ENCODE assay signal across 9 mouse cellular contexts in genomic region chr11:94677607-94678145, GRCm38 (mm10). TPM values are rescaled to one million over a fixed set of nuclear protein-coding genes. Genes with fewer than 3 reads are reported as not detected.
DNase-seq lines count a peak whose midpoint lies in the region; ATAC-seq and TF ChIP-seq lines count a peak whose summit lies in the region.
"Had no signal": no experiment of that assay in that cellular context is flagged by ENCODE, and none has a peak within 500 bp of the region (broad histone marks: within the 10 kb centered on the region; RNA-seq: fewer than 3 reads in every experiment).

No protein-coding gene starts in this region.

- no peak for TF ChIP-seq CTCF in left cerebral cortex, adult 2 months (IDR thresholded peaks at IDR 0.05)
- no peak for TF ChIP-seq CTCF in intestine, postnatal 0 days (IDR thresholded peaks at IDR 0.05; ENCODE audit: low read depth)

- no peak for ATAC-seq in embryonic facial prominence, embryonic 13.5 days (ENCODE audit: insufficient number of reproducible peaks, insufficient read depth, low FRiP score, low TSS enrichment, low read depth)
- no peak for ATAC-seq in intestine, postnatal 0 days
- no peak; the same call in 1 of the 2 replicates for ATAC-seq in neural tube, embryonic 13.5 days (ENCODE audit: low read depth)

- H3K9ac ChIP-seq in embryonic facial prominence, embryonic 13.5 days = peak overlapping the region; percentile 98
- H3K9ac ChIP-seq in intestine, postnatal 0 days (ENCODE audit: low read depth, low read length) = peak overlapping the region; percentile 95
- H3K9ac ChIP-seq in neural tube, embryonic 13.5 days = peak overlapping the region; percentile 95

- H3K4me3 ChIP-seq in left cerebral cortex, adult 2 months = peak overlapping the region; percentile 83
- peak overlapping the region; percentile 97 for H3K4me3 ChIP-seq in embryonic facial prominence, embryonic 13.5 days
- peak overlapping the region; percentile 98 for H3K4me3 ChIP-seq in intestine, postnatal 0 days (ENCODE audit: low read depth, low read length)
- peak overlapping the region; percentile 88 for H3K4me3 ChIP-seq in neural tube, embryonic 13.5 days

- no peak overlapping the region; the same call in 1 of the 2 replicates for H3K27ac ChIP-seq in left cerebral cortex, adult 2 months
- peak overlapping the region; percentile 91 for H3K27ac ChIP-seq in embryonic facial prominence, embryonic 13.5 days
- H3K27ac ChIP-seq in intestine, postnatal 0 days (ENCODE audit: low read depth, low read length) = no peak overlapping the region
- H3K27ac ChIP-seq in neural tube, embryonic 13.5 days (replicated peaks) = peak overlapping the region; percentile 94

- H3K36me3 ChIP-seq in embryonic facial prominence, embryonic 13.5 days = peaks cover 4% of the 10 kb centered on the region; the same call in 1 of the 2 replicates
- H3K36me3 ChIP-seq in intestine, postnatal 0 days (ENCODE audit: control insufficient read depth, insufficient read depth) = no peaks in the 10 kb centered on the region
- H3K36me3 ChIP-seq in neural tube, embryonic 13.5 days = no peaks in the 10 kb centered on the region

- H3K4me2 ChIP-seq in embryonic facial prominence, embryonic 13.5 days = peak overlapping the region; percentile 82
- H3K4me2 ChIP-seq in intestine, postnatal 0 days (replicated peaks; ENCODE audit: low read depth) = peak overlapping the region; percentile 89
- peak overlapping the region; percentile 82 for H3K4me2 ChIP-seq in neural tube, embryonic 13.5 days

- H3K4me1 ChIP-seq in embryonic facial prominence, embryonic 13.5 days = peaks cover 37% of the 10 kb centered on the region
- H3K4me1 ChIP-seq in intestine, postnatal 0 days (replicated peaks; ENCODE audit: control insufficient read depth, insufficient read depth, low read length) = no peaks in the 10 kb centered on the region; the same call in 1 of the 2 replicates
- peaks cover 36% of the 10 kb centered on the region for H3K4me1 ChIP-seq in neural tube, embryonic 13.5 days (replicated peaks)

- intact Hi-C loops in left cerebral cortex, adult 2 months (cut with DNase I) = no loop called here
- intact Hi-C loops in left cerebral cortex, postnatal 36 days (cut with DNase I) = no loop called here

- H3K27me3 ChIP-seq in embryonic facial prominence, embryonic 13.5 days = no peaks in the 10 kb centered on the region
- H3K27me3 ChIP-seq in intestine, postnatal 0 days (replicated peaks; ENCODE audit: control insufficient read depth, insufficient read depth, low read length) = no peaks in the 10 kb centered on the region
- no peaks in the 10 kb centered on the region for H3K27me3 ChIP-seq in neural tube, embryonic 13.5 days

- DNase-seq in left cerebral cortex, adult 2 months (ENCODE audit: extremely low spot score in 1 of 2, low spot score in 2 of 2) = no peak
- DNase-seq in left cerebral cortex, adult 18-20 months (ENCODE audit: low spot score in 2 of 2) = no peak
- DNase-seq in thymus, postnatal 25 days = no peak
- DNase-seq in spleen, postnatal 4 days (ENCODE audit: low spot score in 2 of 2) = no peak
- DNase-seq in left cerebral cortex, postnatal 36 days (ENCODE audit: low spot score in 2 of 2) = no peak

- WGBS in embryonic facial prominence, embryonic 13.5 days = 25% methylated on average over 15 of the region's 15 CpGs
- WGBS in intestine, postnatal 0 days = 33% methylated on average over 15 of the region's 15 CpGs
- 32% methylated on average over 15 of the region's 15 CpGs for WGBS in neural tube, embryonic 13.5 days

- no peaks in the 10 kb centered on the region for H3K9me3 ChIP-seq in embryonic facial prominence, embryonic 13.5 days
- H3K9me3 ChIP-seq in intestine, postnatal 0 days (ENCODE audit: control insufficient read depth) = no peaks in the 10 kb centered on the region
- H3K9me3 ChIP-seq in neural tube, embryonic 13.5 days = no peaks in the 10 kb centered on the region; the same call in 1 of the 2 replicates

RNA-seq across cellular contexts. Expression of gene Xylt2, which starts 0.4 kb away (rescaled TPM):
- 10 to 100 TPM; 25.4 to 26.0 TPM for total RNA-seq in left cerebral cortex, adult 2 months (2021)
- total RNA-seq in left cerebral cortex, adult 18-20 months (2021) = 10 to 100 TPM; 20.7 to 22.6 TPM
- 24.5 and 25.5 TPM in 2 replicates for polyA plus RNA-seq in embryonic facial prominence, embryonic 13.5 days (2015; fragmentation: Nextera tagmentation; extraction: Ambion mirVana)
- polyA plus RNA-seq in intestine, postnatal 0 days (2015; fragmentation: Nextera tagmentation; extraction: Ambion mirVana) = 8.0 and 8.2 TPM in 2 replicates
- 16.0 and 16.1 TPM in 2 replicates for polyA plus RNA-seq in neural tube, embryonic 13.5 days (2015; fragmentation: Nextera tagmentation; extraction: Ambion mirVana)
- total RNA-seq in left cerebral cortex, postnatal 36 days (2021) = 10 to 100 TPM; 24.5 to 26.0 TPM

RNA-seq across cellular contexts. Expression of gene Eme1, which starts 23.9 kb away (rescaled TPM):
- not detected for total RNA-seq in left cerebral cortex, adult 2 months (2021)
- total RNA-seq in left cerebral cortex, adult 18-20 months (2021) = not detected
- 23.5 and 26.4 TPM in 2 replicates for polyA plus RNA-seq in embryonic facial prominence, embryonic 13.5 days (2015; fragmentation: Nextera tagmentation; extraction: Ambion mirVana)
- 3.7 and 4.2 TPM in 2 replicates for polyA plus RNA-seq in intestine, postnatal 0 days (2015; fragmentation: Nextera tagmentation; extraction: Ambion mirVana)
- polyA plus RNA-seq in neural tube, embryonic 13.5 days (2015; fragmentation: Nextera tagmentation; extraction: Ambion mirVana) = 5.0 and 5.2 TPM in 2 replicates
- not detected for total RNA-seq in left cerebral cortex, postnatal 36 days (2021)
- total RNA-seq: monocyte, adult 5-6 weeks had no signal

RNA-seq across cellular contexts. Expression of gene Mrpl27, which starts 24.1 kb away (rescaled TPM):
- 10 to 100 TPM; 63.7 to 66.4 TPM for total RNA-seq in left cerebral cortex, adult 2 months (2021)
- 10 to 100 TPM; 70.9 to 73.3 TPM for total RNA-seq in left cerebral cortex, adult 18-20 months (2021)
- polyA plus RNA-seq in embryonic facial prominence, embryonic 13.5 days (2015; fragmentation: Nextera tagmentation; extraction: Ambion mirVana) = 144 and 153 TPM in 2 replicates
- polyA plus RNA-seq in intestine, postnatal 0 days (2015; fragmentation: Nextera tagmentation; extraction: Ambion mirVana) = 148 and 158 TPM in 2 replicates
- 144 and 147 TPM in 2 replicates for polyA plus RNA-seq in neural tube, embryonic 13.5 days (2015; fragmentation: Nextera tagmentation; extraction: Ambion mirVana)
- 10 to 100 TPM; 66.0 to 68.6 TPM for total RNA-seq in left cerebral cortex, postnatal 36 days (2021)

RNA-seq across cellular contexts. Expression of gene Gm11541, which starts 26.6 kb away (rescaled TPM):
- total RNA-seq in left cerebral cortex, adult 2 months (2021) = not detected
- total RNA-seq in left cerebral cortex, adult 18-20 months (2021) = not detected
- polyA plus RNA-seq in embryonic facial prominence, embryonic 13.5 days (2015; fragmentation: Nextera tagmentation; extraction: Ambion mirVana) = 1.2 and 1.4 TPM in 2 replicates
- polyA plus RNA-seq in intestine, postnatal 0 days (2015; fragmentation: Nextera tagmentation; extraction: Ambion mirVana) = 0.07 TPM in 1 of 2 replicates, not detected in the other
- 0.23 and 0.29 TPM in 2 replicates for polyA plus RNA-seq in neural tube, embryonic 13.5 days (2015; fragmentation: Nextera tagmentation; extraction: Ambion mirVana)
- not detected for total RNA-seq in left cerebral cortex, postnatal 36 days (2021)
- total RNA-seq: monocyte, adult 5-6 weeks had no signal

RNA-seq across cellular contexts. Expression of gene Lrrc59, which starts 48.1 kb away (rescaled TPM):
- 10 to 100 TPM; 90.1 to 93.1 TPM for total RNA-seq in left cerebral cortex, adult 2 months (2021)
- 10 to 100 TPM; 96.2 to 98.0 TPM for total RNA-seq in left cerebral cortex, adult 18-20 months (2021)
- polyA plus RNA-seq in embryonic facial prominence, embryonic 13.5 days (2015; fragmentation: Nextera tagmentation; extraction: Ambion mirVana) = 205 and 211 TPM in 2 replicates
- polyA plus RNA-seq in intestine, postnatal 0 days (2015; fragmentation: Nextera tagmentation; extraction: Ambion mirVana) = 165 and 172 TPM in 2 replicates
- polyA plus RNA-seq in neural tube, embryonic 13.5 days (2015; fragmentation: Nextera tagmentation; extraction: Ambion mirVana) = 169 and 170 TPM in 2 replicates
- total RNA-seq in left cerebral cortex, postnatal 36 days (2021) = 10 to 100 TPM; 86.6 to 90.4 TPM

Comparison
In these comparisons a context has a peak if more than half of its experiments do, and no peak if none do; other contexts are left out.
1. H3K27ac ChIP-seq: peak in embryonic facial prominence, embryonic 13.5 days (single experiment) and neural tube, embryonic 13.5 days (single experiment); none in left cerebral cortex, adult 2 months (single experiment) and intestine, postnatal 0 days (single experiment).
2. Peak in every context shown above with its lines, with median percentiles within 50 percentile points of each other: H3K4me3 ChIP-seq, H3K4me2 ChIP-seq and H3K9ac ChIP-seq.